Mouse (Mus musculus): ENCODE measurements around the gene B3galt4. TPM values are rescaled to one million over a fixed set of nuclear protein-coding genes. Genes with fewer than 3 reads are reported as not detected.

Gene B3galt4
- polyA plus RNA-seq, 1 experiment from 2014 or later: 3.9 TPM

DNA sequence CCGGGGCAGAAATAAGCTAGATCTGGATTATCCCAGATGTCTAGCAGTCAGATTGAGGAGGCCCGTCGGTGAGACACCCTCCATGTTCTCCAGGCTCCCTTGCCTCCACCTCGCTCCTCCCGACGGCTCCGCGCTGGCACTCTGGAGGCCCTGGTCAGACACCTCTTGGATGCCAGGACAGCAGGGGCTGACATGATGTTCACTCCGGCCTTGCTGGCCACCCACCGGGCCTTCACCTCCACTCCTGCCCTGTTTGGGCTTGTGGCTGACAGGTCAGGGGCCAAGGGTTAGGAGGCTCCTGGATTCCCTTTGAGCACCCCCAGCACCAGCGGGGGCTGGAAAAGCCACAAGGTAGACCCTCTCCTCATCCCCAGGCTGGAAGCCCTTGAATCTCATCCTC, 19.3 kb downstream of the B3galt4 start:
- H3K36me3 ChIP-seq: peaks cover 54% of the 10 kb centered on the region
- H3K9me3 ChIP-seq (replicated peaks): no peaks in the 10 kb centered on the region
- WGBS: 89% methylated on average over 11 of the region's 11 CpGs
- H3K4me1 ChIP-seq: peaks cover 34% of the 10 kb centered on the region
- DNase-seq (ENCODE audit: low spot score): no peak
- H3K27me3 ChIP-seq (ENCODE audit: low read depth, poor library complexity, severe bottlenecking): peaks cover 5% of the 10 kb centered on the region; the same call in 1 of the 2 replicates
- H3K27ac ChIP-seq: no peak overlapping the region
- no peak overlapping the region for H3K4me3 ChIP-seq

DNA sequence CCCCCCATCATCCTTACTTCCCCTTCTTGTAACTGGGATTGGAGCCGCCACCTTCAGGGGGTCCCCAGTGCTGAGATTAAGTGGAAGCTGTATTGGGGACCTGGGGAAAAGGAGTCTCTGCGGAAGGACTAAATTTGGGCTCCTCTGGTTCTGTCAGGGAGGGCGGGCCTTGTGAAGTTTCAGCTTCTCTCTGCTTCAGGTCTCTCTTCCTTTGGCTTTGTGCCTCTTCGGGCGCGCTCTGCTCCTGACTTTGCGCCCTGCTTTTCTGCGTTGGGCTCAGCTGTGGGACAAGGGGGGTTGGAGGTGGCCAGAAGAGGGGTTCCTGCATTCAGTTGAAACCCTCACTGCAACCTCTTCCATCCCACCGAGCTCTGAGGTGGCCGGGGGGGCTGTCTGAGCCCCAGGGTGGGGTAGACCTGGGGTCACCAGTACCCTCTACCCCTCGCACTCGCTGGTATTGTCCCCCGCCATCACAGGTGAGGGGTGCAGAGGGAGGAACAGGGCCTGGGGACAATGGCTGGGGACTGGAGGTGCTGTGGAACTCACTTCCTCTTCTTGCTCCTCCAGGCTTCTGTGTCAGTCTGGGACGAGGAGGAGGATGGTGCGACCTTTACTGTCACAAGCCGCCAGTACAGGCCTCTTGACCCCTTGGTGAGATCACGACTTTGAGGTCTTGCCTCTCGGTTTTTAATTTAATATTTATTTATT, 20.0 kb downstream of the B3galt4 start:
- 35% methylated on average over 18 of the region's 18 CpGs for WGBS
- Histone ChIP-seq H3K4me1 (peaks cover 34% of the 10 kb centered on the region), H3K4me3 (peak overlapping the region; percentile 77), H3K27ac (peak overlapping the region; percentile 91), H3K36me3 (peaks cover 54% of the 10 kb centered on the region), H3K9me3 (replicated peaks) (no peaks in the 10 kb centered on the region), H3K27me3 (ENCODE audit: low read depth, poor library complexity, severe bottlenecking) (peaks cover 5% of the 10 kb centered on the region; the same call in 1 of the 2 replicates)
- DNase-seq (ENCODE audit: low spot score): no peak

DNA sequence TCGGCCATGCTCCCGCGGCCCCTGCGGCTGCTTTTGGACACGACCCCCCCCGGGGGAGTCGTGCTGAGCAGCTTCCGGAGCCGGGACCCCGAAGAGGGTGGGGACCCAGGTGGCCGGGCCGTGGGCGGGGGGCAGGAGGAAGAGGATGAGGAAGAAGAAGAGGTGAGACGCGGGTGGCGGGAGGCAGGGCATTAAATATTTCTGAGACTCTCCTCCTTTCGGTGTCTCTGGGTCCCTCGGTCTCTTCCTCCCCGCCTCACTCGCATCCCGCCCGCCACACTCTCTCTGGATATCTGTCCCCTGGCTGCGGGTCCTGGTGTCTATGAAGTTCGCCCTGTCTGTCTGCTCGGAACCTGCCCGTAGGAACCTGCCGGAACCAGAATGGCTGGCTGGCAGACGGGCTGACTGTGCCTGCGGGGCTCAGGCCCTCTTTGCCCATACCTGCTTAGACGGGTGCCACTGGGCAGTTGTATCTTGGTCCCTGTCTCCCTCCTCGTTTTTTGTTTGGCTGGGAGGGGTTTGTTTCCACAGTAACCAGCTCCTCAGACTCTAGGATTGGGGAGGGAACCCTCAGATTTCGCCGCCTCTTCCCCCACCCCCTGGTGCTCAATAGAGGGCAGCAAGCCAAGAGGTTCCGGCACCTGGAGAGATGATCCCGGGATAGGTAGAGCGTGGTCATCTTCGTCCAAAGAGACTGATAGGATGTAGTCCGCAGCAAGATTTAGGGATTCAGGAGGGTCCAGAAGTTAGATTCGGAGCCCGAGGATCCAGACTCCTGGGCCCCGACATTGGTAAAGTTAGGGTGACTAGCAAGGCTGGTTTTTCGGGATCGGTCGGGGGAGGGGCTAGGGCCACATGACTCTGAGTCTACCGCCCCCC, 20.8 kb downstream of the B3galt4 start:
- Histone ChIP-seq H3K36me3 (peaks cover 53% of the 10 kb centered on the region), H3K27me3 (ENCODE audit: low read depth, poor library complexity, severe bottlenecking) (peaks cover 5% of the 10 kb centered on the region; the same call in 1 of the 2 replicates), H3K9me3 (replicated peaks) (no peaks in the 10 kb centered on the region), H3K4me3 (peak overlapping the region; percentile 77), H3K4me1 (peaks cover 34% of the 10 kb centered on the region), H3K27ac (peak overlapping the region; percentile 91)
- under 1% methylated on average over 45 of the region's 45 CpGs for WGBS
- DNase-seq (ENCODE audit: low spot score): peak; percentile 58

DNA sequence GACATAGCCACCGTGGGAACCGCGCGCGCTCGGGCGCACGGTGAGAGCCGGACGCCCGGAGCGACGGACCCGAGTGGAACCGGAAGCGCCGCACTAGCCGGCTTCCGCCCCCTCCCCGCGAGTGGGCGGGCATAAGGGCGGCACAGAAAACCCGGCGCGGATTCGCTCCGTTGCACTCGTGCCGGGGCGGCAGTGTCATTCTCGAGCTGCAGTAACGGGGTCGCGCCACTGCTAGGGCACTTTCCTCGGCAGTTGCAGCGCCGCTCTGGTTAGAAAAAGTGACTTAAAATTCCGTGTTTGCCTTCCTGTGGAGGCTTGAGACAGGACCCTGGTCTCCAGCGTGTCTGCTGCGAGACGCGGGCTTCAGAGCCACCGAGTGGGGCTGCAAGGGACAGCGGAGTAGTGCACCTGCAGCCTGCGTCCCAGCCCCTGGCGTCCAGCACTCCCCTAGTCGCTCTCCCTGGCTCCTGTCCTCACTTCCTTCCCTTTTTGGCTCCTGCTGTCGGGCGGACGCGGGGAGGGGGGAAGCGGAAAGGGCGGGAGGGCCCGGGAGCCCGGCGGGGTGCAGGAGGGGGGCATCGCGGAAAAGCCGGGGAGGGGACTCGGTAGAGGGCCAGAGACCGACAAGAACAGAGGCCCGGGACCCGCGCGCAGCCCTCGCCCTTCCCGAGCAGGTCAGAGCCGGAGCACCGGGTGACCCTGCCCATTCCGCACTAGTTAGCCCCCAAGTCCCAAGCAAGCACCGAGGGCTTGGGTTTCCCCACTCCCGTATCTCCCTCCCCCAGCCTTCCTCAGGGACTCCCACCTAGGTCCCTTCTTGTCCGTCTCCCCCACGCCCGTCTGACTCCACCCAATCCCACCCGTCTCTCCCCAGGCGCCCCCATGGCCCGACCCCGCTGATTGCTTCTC, 21.7 kb downstream of the B3galt4 start, which contains the start of gene Rgl2:
Gene Rgl2, plus strand, starts transcription at position 173 of the 909 bp plus-strand sequence.
- H3K4me3 ChIP-seq: peak within 1 kb of the TSS; percentile 77
- peaks cover 44% of the 10 kb centered on the region for H3K36me3 ChIP-seq
- H3K9me3 ChIP-seq (replicated peaks): no peaks in the 10 kb centered on the region
- under 1% methylated on average over 80 of the region's 80 CpGs for WGBS
- H3K27ac ChIP-seq: peak within 1 kb of the TSS; percentile 91
- H3K4me1 ChIP-seq: peaks cover 34% of the 10 kb centered on the region
- H3K27me3 ChIP-seq (ENCODE audit: low read depth, poor library complexity, severe bottlenecking): peaks cover 5% of the 10 kb centered on the region; the same call in 1 of the 2 replicates
- peak; percentile 98 for DNase-seq (ENCODE audit: low spot score)

DNA sequence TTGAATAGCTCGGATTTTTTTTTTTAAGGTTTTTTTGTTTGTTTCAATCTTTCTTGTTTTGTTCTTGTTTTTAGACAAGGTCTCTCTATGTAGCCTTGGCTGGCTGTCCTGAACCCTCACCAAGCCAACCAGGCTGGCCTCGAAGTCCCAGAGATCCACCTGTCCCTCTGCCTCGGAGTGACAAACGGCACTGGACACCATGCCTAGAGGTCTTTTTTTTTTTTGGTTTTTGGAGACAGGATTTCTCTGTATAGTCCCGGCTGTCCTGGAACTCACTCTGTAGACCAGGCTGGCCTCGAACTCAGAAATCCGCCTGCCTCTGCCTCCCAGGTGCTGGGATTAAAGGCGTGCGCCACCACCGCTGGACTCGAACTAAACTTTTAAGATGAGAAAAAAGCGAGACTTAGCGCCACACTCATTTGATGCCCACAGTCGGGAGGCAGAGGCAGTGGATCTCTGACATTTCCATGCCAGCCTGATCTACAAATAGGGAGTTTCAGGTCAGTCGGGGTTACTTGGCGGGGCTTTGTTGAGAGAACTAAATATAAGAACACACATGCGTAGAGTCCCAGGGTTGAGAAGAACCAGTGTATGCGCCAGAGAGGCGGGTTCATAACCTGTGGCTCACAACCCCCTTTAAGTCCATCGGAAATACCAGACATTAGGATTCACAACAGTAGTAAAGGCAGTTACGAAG, 22.9 kb downstream of the B3galt4 start:
- Histone ChIP-seq H3K4me1 (peaks cover 34% of the 10 kb centered on the region), H3K27me3 (ENCODE audit: low read depth, poor library complexity, severe bottlenecking) (peaks cover 5% of the 10 kb centered on the region; the same call in 1 of the 2 replicates), H3K36me3 (peaks cover 31% of the 10 kb centered on the region), H3K27ac (peak overlapping the region; percentile 91), H3K9me3 (replicated peaks) (no peaks in the 10 kb centered on the region), H3K4me3 (peak overlapping the region; percentile 77)
- DNase-seq (ENCODE audit: low spot score): no peak
- 65% methylated on average over 21 of the region's 21 CpGs for WGBS

DNA sequence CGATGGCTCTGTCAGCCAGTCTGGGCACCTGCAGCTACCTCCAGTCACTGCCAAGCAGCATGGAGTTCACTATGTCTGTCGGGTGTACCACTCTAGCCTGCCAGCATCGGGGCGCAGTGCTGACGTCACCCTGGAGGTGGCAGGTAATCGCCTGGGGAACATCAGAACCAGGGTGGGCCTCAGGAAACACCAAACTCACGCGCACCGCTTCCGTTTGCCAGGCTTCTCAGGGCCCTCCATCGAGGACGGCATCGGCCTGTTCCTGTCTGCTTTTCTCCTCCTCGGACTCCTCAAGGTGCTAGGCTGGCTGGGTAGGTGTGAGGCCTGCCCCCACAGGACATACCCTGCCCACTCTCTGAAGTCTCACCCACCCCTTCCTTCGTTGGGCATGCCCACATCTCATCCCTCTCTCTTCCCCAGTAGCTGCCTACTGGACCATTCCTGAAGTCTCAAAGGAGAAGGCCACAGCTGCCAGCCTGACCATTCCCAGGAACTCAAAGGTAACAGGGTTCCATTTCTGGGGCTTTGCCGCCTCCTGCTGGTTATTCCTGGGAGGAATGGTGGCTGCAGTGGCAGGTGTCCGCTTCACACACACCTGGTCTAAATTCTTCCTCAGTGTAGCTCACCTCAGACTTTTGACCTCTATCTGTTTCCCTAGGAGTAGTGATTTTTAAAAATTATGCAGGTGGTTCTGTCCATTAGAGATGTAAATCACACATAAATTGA, 24.9 kb downstream of the B3galt4 start:
- Histone ChIP-seq H3K9me3 (replicated peaks) (no peaks in the 10 kb centered on the region), H3K27me3 (ENCODE audit: low read depth, poor library complexity, severe bottlenecking) (peaks cover 3% of the 10 kb centered on the region; the same call in 1 of the 2 replicates), H3K4me1 (peaks cover 31% of the 10 kb centered on the region), H3K36me3 (peaks cover 15% of the 10 kb centered on the region), H3K4me3 (no peak overlapping the region), H3K27ac (no peak overlapping the region)
- 76% methylated on average over 17 of the region's 17 CpGs for WGBS
- no peak for DNase-seq (ENCODE audit: low spot score)

DNA sequence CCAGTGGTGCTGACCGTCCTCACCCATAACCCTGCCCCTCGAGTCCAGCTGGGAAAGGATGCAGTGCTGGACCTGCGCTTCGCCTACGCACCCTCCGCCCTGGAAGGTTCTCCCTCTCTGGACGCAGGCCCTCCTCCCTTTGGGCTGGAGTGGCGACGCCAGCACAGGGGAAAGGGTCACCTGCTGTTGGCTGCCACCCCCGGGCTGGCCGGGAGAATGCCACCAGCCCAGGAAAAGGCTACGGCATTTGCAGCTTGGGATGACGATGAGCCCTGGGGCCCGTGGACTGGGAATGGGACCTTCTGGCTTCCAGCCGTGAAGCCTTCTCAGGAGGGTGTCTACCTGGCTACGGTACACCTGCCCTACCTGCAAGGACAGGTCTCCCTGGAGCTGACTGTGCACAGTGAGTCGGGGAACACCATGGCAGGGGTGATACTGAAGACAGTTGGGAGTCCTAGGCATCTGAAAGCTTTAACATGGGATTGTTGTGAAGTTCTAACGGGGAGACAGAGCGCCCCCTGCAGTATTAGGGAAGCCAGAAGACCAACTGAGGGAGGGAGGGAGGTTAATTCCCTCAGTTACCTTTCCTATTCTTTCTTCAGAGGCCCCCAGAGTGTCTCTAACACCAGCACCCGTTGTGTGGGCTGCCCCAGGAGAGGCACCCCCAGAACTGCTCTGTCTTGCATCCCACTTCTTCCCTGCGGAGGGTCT, 25.7 kb downstream of the B3galt4 start:
- 81% methylated on average over 21 of the region's 21 CpGs for WGBS
- no peak overlapping the region for H3K4me3 ChIP-seq

DNA sequence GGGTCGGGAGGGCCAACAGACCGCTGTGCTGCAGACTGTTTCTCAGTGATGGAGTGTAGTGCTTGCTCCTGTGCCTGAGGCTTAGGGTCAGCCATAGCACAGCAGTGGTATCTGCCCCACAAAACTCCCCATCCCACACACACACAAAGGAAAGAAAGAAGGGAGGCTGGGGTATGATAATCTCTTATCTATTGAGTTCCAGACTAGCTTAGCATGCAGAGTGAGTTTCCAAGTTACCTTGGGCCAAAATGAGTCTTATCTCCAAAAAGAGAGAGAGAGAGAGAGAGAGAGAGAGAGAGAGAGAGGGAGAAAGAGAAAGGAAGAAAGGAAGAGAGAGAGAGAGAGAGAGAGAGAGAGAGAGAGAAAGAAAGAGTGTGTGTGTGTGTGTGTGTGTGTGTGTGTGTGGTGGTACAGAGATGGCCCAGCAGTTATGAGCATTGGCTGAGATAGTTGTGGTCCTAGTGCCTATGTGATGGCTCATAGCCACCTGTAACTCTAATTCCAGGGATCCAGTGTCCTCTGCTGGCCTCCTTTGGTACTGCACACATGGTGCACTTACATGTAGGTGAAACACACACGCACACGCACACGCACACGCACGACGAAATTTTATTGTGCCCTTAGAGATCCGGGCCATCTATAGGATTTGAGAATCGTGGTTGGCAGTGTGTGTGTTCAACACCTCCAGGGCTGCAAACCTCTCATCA, 26.6 kb downstream of the B3galt4 start:
- 83% methylated on average over 10 of the region's 10 CpGs for WGBS

More for the DNA sequence above, 25.7 kb downstream of the B3galt4 start:
- Histone ChIP-seq H3K27ac (no peak overlapping the region), H3K9me3 (replicated peaks) (no peaks in the 10 kb centered on the region), H3K27me3 (ENCODE audit: low read depth, poor library complexity, severe bottlenecking) (no peaks in the 10 kb centered on the region), H3K36me3 (peaks cover 15% of the 10 kb centered on the region), H3K4me1 (peaks cover 27% of the 10 kb centered on the region)
- no peak for DNase-seq (ENCODE audit: low spot score)

DNA sequence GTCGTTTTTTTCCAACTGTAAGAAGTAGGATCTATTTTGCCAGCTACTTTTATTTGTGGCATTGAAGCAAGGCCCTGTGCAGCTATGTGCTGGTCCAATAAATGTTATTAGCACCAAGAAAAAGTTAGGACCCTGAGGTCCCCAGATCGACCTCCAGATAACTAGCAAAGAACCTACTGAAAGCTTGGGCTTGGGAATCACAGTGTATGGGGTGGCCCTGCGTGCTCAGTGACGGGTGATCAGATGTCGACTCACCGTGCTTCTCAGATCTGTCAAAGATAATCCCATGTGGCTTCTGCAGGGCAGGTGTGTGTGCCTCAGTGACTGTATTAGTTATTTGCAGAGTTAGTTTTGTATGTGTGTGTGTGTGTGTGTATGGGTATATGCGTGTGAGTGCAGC, 29.9 kb downstream of the B3galt4 start:
- Histone ChIP-seq H3K4me1 (peaks cover 39% of the 10 kb centered on the region), H3K4me3 (no peak overlapping the region), H3K36me3 (peaks cover 26% of the 10 kb centered on the region), H3K27me3 (ENCODE audit: low read depth, poor library complexity, severe bottlenecking) (peaks cover 7% of the 10 kb centered on the region; the same call in 1 of the 2 replicates), H3K27ac (no peak overlapping the region), H3K9me3 (replicated peaks) (no peaks in the 10 kb centered on the region)
- 87% methylated on average over 7 of the region's 7 CpGs for WGBS
- no peak for DNase-seq (ENCODE audit: low spot score)

More for the DNA sequence above, 26.6 kb downstream of the B3galt4 start:
- H3K27me3 ChIP-seq (ENCODE audit: low read depth, poor library complexity, severe bottlenecking): no peaks in the 10 kb centered on the region
- H3K36me3 ChIP-seq: peaks cover 15% of the 10 kb centered on the region
- H3K4me1 ChIP-seq: peaks cover 27% of the 10 kb centered on the region
- H3K27ac ChIP-seq: no peak overlapping the region
- no peaks in the 10 kb centered on the region for H3K9me3 ChIP-seq (replicated peaks)
- H3K4me3 ChIP-seq: no peak overlapping the region
- no peak for DNase-seq (ENCODE audit: low spot score)

DNA sequence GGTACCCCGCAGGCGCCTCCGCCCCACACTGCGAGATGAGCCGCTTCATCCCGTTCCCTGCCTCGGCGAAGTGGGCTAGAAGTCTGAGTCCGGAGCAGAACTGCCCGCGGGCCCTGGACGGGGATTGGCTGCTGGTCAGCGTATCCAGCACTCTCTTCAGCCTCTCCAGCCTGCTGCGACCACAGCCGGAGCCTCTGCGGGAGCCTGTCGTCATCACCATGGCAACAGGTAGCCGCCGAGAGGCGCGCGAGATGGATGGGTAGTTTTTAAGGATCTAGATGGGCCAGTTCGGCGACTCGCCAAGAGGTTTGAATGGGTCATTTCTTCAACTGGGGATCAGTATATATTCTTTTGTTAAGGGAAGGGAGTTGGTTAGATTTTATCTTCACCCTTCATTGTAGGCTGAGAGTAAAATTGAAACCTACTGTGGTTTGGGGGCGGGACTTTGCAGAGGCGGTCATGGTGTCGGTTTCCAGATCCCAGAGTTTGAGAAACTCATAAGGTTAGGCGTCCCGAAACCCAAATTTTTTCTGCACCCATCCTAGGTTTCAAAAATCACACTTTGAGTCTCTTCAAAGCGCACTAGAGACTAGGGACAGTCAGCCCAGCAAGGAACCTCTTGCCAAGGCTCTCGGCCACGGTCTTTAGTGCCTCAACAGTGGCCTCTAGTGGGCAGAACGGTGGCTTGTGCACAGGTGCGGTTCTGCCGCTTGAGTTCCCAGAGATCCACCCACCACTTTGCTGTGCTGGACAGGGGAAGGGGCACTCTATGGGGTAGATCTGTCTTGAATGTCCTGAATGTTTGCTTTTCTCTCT, 30.8 kb downstream of the B3galt4 start:
- WGBS: under 1% methylated on average over 36 of the region's 36 CpGs
- H3K4me1 ChIP-seq: peaks cover 39% of the 10 kb centered on the region

More for the DNA sequence above, 30.8 kb downstream of the B3galt4 start:
- Histone ChIP-seq H3K27me3 (ENCODE audit: low read depth, poor library complexity, severe bottlenecking) (peaks cover 7% of the 10 kb centered on the region; the same call in 1 of the 2 replicates), H3K4me3 (peak overlapping the region; percentile 73), H3K9me3 (replicated peaks) (no peaks in the 10 kb centered on the region), H3K36me3 (peaks cover 19% of the 10 kb centered on the region), H3K27ac (peak overlapping the region; percentile 79)
- DNase-seq (ENCODE audit: low spot score): peak; percentile 88
